Mouse (Mus musculus) embryonic facial prominence, embryonic 12.5 days (tissue): ENCODE results near the gene Mpp2. TPM values are rescaled to one million over a fixed set of nuclear protein-coding genes. Genes with fewer than 3 reads are reported as not detected.
A peak's percentile ranks its signal among the peaks of the same experiment; 100 is the strongest.

ENCODE experiments used
- ATAC-seq: fragments of 200-750 bp; cut with Nextera tagmentation; 2 replicates; pipeline ENCODE4 v1.8.0; 2017; ENCODE audit not compliant: insufficient number of reproducible peaks, insufficient read depth, low FRiP score, low TSS enrichment
- H3K27ac ChIP-seq: fragments of 300-500 bp; sonication (generic); 2 replicates; pipeline ENCODE4 v1.5.1; 2016; ENCODE audit warnings: mild to moderate bottlenecking
- H3K27me3 ChIP-seq: fragments of 300-500 bp; sonication (generic); 2 replicates; pipeline ENCODE4 v1.6.1; 2016; ENCODE audit warnings: mild to moderate bottlenecking, moderate library complexity
- H3K36me3 ChIP-seq: fragments of 300-500 bp; sonication (generic); 2 replicates; pipeline ENCODE4 v1.6.1; 2016; ENCODE audit warnings: mild to moderate bottlenecking
- H3K4me1 ChIP-seq: fragments of 300-500 bp; sonication (generic); 2 replicates; pipeline ENCODE4 v1.6.1; 2016
- H3K4me2 ChIP-seq: fragments of 300-500 bp; sonication (generic); replicated peaks from 2 replicates; pipeline ENCODE4 v1.6.1; 2016; ENCODE audit warnings: mild to moderate bottlenecking, moderate library complexity
- H3K4me3 ChIP-seq: fragments of 300-500 bp; sonication (generic); 2 replicates; pipeline ENCODE4 v1.5.1; 2016; ENCODE audit warnings: mild to moderate bottlenecking
- H3K9ac ChIP-seq: fragments of 300-500 bp; sonication (generic); 2 replicates; pipeline ENCODE4 v1.6.1; 2016; ENCODE audit warnings: mild to moderate bottlenecking, moderate library complexity
- H3K9me3 ChIP-seq: fragments of 300-500 bp; sonication (generic); 2 replicates; pipeline ENCODE4 v1.6.1; 2016; ENCODE audit warnings: mild to moderate bottlenecking, moderate library complexity
- WGBS: fragments of 180-500 bp; shearing (Covaris S2); methylation state at CpG from one replicate; pipeline ENCODE4 v1.1.7; 2016; 5-methylcytosine and 5-hydroxymethylcytosine counted together
- polyA plus RNA-seq: library from polyadenylated mRNA; unstranded; fragments of >200 nt; fragmentation: Nextera tagmentation; extraction: Ambion mirVana; gene quantifications from 2 replicates; pipeline ENCODE4 v1.2.1, GENCODE M21; 2016

Gene Mpp2
- polyA plus RNA-seq, 1 experiment from 2014 or later, result 12.8 TPM

DNA sequence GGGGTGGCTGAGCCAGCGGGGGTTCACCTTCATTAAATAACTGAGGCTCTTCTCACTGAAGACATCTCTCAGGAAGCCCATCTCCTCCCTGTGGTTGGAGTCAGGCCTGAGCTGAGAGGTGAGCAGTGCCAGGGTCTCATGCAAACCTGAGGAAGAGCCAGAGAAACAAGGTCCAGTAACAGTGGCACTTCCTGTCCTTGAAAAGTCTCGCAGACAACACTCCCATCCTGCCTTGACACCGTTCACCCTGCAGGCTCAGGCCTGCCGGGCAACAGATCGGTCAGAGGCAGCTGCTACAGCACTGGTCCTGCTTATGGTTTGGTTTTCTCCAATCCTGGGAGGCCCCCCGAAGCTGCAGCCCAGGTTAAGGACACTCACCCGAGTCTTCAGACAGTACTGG is 63.0 kb downstream of the Mpp2 start:
- Histone ChIP-seq H3K4me3 (no peak overlapping the region), H3K27me3 (peaks cover 9% of the 10 kb centered on the region; the same call in 1 of the 2 replicates), H3K9me3 (no peaks in the 10 kb centered on the region), H3K4me1 (peaks cover 16% of the 10 kb centered on the region; the same call in 1 of the 2 replicates), H3K36me3 (peaks cover 2% of the 10 kb centered on the region; the same call in 1 of the 2 replicates), H3K27ac (no peak overlapping the region), H3K4me2 (peak overlapping the region; percentile 92), H3K9ac (no peak overlapping the region)
- 33% methylated on average over 7 of the region's 7 CpGs for WGBS
- ATAC-seq, result no peak

DNA sequence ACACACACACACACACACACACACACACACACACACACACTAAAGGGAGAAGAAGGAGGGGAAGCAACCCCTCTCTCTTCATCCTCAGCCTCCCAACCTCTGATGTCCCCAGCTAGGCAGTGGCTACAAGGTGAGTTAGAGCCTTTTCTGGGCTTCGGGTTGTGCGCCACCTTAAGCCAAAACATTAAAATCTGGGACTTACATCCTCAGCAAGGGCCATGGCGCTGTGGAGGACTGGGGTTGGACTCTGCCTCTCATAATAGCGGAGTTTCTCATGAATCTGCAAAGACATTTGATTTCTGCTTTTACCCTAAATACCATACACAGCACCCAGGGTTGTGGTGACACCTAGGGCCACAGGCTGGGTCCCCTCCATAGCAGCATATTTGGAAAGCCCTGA is 63.4 kb downstream of the Mpp2 start:
- no peak for ATAC-seq
- Histone ChIP-seq H3K4me2 (no peak overlapping the region), H3K4me1 (peaks cover 16% of the 10 kb centered on the region; the same call in 1 of the 2 replicates), H3K4me3 (no peak overlapping the region), H3K9me3 (no peaks in the 10 kb centered on the region), H3K27ac (no peak overlapping the region), H3K36me3 (peaks cover 2% of the 10 kb centered on the region; the same call in 1 of the 2 replicates), H3K27me3 (peaks cover 9% of the 10 kb centered on the region; the same call in 1 of the 2 replicates), H3K9ac (no peak overlapping the region)
- WGBS, result 78% methylated on average over 4 of the region's 4 CpGs

DNA sequence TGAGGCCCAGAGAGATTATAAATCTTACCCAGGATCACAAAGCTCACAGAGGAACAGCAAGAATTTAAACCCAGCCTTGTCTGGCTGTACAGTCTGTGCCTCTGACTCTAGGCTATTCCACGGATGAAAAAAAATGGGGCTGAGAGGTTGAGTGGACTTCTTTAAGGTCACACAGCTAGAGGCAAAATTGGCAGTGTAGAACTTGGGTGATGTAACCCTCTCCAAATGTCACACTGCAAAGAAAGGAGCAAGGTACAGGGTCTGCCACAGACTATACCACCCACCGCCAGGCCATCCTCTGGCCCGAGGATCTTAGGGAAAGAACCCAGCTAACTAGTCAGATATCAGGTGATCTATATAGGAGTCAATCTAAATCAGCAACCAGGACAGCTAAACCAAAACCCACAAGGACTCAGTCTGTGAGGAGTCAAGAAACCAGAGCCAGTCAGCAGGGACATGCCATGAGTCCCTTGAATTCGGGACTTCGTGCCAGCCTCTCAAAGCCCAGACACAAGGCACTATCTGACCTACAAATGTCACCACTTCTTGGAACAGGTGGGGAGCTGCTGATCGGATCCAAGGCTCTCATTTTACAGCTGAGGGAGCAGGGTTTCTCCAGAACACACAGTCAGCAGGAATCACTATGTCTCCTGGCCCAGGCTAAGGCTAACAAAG is 64.1 kb downstream of the Mpp2 start:
- H3K27ac ChIP-seq, result no peak overlapping the region
- no peak overlapping the region for H3K4me2 ChIP-seq
- WGBS, result 86% methylated on average over 6 of the region's 6 CpGs
- peaks cover 9% of the 10 kb centered on the region; the same call in 1 of the 2 replicates for H3K27me3 ChIP-seq
- peaks cover 2% of the 10 kb centered on the region; the same call in 1 of the 2 replicates for H3K36me3 ChIP-seq
- H3K9me3 ChIP-seq, result no peaks in the 10 kb centered on the region
- H3K4me1 ChIP-seq, result peaks cover 16% of the 10 kb centered on the region; the same call in 1 of the 2 replicates
- H3K4me3 ChIP-seq, result no peak overlapping the region
- ATAC-seq, result no peak
- no peak overlapping the region for H3K9ac ChIP-seq

DNA sequence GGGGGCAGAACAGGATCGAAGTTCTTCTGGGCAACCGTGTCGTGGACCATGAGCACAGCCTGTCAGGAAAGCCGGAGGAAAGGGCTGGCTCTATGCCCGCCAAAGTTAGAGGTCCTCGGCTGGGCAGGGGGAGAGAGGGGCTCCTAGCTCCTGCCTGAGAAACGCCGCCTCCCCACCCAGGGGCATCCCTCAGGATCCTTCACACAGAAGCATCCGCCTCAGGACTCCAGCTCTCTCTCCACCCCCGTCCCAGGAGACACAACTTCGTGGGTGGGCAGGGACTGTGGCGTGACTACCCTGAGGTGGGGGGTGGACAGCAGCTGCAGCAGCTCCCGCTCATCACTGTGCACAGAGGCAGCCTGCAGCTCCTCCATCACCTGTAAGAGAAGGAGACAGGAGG is 64.9 kb downstream of the Mpp2 start:
- no peaks in the 10 kb centered on the region for H3K9me3 ChIP-seq
- H3K4me2 ChIP-seq, result no peak overlapping the region
- no peak overlapping the region for H3K27ac ChIP-seq
- H3K9ac ChIP-seq, result no peak overlapping the region
- peaks cover 2% of the 10 kb centered on the region; the same call in 1 of the 2 replicates for H3K36me3 ChIP-seq
- no peak overlapping the region for H3K4me3 ChIP-seq
- peaks cover 16% of the 10 kb centered on the region; the same call in 1 of the 2 replicates for H3K4me1 ChIP-seq
- no peak for ATAC-seq
- 81% methylated on average over 13 of the region's 13 CpGs for WGBS
- H3K27me3 ChIP-seq, result peaks cover 9% of the 10 kb centered on the region; the same call in 1 of the 2 replicates

DNA sequence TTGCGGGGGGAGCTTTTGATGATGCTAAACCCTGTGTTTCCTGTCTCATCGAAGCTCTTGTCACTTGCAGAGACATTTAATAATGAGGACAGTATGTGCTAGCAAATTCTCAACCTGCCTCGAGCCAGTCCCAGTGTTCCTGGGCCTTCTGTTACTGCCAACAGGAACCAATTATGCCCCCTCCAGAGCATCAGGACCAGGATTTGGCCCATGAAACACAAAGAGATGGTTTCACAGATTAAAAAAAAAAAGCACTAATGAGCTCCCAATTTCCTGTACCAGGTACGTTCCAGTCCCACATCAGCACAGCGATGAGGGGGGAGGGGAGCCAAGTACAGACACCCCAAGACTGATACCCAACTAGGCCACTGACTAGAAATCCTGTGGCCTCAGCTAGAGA is 67.1 kb downstream of the Mpp2 start:
- Histone ChIP-seq H3K9me3 (no peaks in the 10 kb centered on the region), H3K4me3 (no peak overlapping the region), H3K36me3 (peaks cover 18% of the 10 kb centered on the region; the same call in 1 of the 2 replicates), H3K27ac (no peak overlapping the region), H3K9ac (no peak overlapping the region), H3K4me2 (no peak overlapping the region), H3K4me1 (peaks cover 11% of the 10 kb centered on the region; the same call in 1 of the 2 replicates), H3K27me3 (peaks cover 9% of the 10 kb centered on the region; the same call in 1 of the 2 replicates)
- no peak for ATAC-seq
- 57% methylated on average over 5 of the region's 5 CpGs for WGBS

DNA sequence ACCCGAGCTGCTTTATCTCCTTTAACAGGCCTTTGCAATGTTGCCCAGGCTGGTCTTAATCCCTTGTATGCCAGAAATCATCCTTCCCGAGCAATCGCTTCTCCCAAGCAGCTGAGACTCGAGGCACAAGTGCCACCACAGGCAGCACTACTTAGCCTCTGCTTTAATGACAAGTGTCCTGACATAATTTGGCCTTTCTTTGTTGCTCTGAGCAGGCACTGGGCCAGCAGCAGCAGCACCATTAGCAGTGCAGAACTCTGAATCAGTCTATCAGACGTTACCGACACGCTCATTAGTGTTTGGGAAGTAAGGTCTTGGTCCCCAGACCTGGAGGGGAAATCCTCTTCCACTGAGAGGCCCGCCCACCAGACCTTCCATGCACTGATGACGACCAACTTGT is 68.6 kb downstream of the Mpp2 start:
- no peaks in the 10 kb centered on the region for H3K9me3 ChIP-seq
- H3K4me1 ChIP-seq, result 0 out of 2 replicates have a peak, but pooled peaks cover 2% of the 10 kb centered on the region
- H3K27ac ChIP-seq, result no peak overlapping the region
- WGBS, result 69% methylated on average over 9 of the region's 9 CpGs
- H3K36me3 ChIP-seq, result peaks cover 18% of the 10 kb centered on the region; the same call in 1 of the 2 replicates
- no peak for ATAC-seq
- H3K4me2 ChIP-seq, result no peak overlapping the region
- H3K4me3 ChIP-seq, result no peak overlapping the region
- no peaks in the 10 kb centered on the region for H3K27me3 ChIP-seq
- H3K9ac ChIP-seq, result no peak overlapping the region

DNA sequence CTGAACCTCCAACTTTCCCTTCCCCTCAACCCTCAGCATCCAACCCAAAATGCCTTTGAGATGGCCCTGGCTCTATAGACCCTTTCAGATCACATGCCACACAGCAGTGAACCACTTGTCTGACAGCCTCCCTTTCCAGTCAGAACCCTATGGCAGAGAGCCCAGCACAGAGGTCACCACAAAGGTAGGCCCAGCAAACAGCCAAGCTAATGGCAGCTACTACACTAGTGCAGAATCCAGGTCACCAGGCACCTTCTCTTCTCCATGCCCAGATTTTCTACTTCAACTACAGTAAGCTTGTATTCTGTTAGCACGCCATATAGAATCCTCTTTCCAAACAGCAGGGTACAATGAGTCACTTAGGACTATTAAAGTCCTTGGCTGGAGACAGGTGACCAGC is 72.2 kb downstream of the Mpp2 start:
- Histone ChIP-seq H3K9ac (no peak overlapping the region), H3K36me3 (peaks cover 15% of the 10 kb centered on the region; the same call in 1 of the 2 replicates), H3K4me3 (no peak overlapping the region), H3K4me1 (no peaks in the 10 kb centered on the region), H3K4me2 (no peak overlapping the region), H3K9me3 (no peaks in the 10 kb centered on the region), H3K27me3 (no peaks in the 10 kb centered on the region), H3K27ac (no peak overlapping the region)
- ATAC-seq, result no peak
- 94% methylated on average over 1 of the region's 1 CpGs for WGBS

DNA sequence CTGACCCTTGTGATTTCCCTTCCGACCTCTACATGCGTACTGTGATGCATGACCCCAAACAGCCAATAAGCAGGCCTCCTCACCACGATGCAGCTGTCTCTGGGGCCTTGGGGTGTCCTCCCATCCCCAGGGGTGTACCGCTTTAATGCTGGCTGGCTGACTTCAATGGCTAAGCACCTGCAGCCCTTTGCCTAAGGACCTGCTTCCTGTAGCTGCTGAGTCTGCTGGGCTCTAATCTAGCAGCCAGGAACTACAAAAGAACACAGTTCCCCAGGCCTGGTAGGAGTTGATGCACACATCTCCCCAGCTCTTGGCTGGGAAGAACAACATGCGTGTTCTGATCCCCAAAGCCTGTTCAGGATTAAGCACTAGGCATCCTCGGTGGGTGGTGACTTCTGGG is 72.8 kb downstream of the Mpp2 start:
- Histone ChIP-seq H3K36me3 (peaks cover 20% of the 10 kb centered on the region; the same call in 1 of the 2 replicates), H3K27me3 (no peaks in the 10 kb centered on the region), H3K4me1 (no peaks in the 10 kb centered on the region), H3K9ac (no peak overlapping the region), H3K4me3 (no peak overlapping the region), H3K27ac (no peak overlapping the region), H3K4me2 (no peak overlapping the region), H3K9me3 (no peaks in the 10 kb centered on the region)
- ATAC-seq, result no peak
- WGBS, result 60% methylated on average over 6 of the region's 6 CpGs

DNA sequence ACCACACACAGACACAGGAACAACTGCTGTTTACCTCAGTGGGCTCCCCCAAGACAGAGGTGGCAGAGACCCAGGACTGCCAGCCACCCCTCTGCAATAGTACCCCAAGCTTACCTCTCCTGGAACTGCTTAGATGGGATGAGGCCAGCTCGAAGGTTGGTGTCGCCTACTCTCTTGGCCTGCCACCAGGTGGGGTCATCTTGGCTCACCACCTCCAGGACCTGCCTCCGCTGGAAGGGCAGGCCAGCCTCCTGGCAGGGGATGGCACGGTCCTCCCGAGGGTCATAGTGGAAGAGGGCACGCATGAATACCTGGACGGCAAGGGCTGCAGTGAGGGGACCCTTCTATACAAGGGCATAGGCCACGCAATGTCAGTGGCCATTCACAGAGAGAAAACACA is 75.1 kb downstream of the Mpp2 start:
- H3K9me3 ChIP-seq, result no peaks in the 10 kb centered on the region
- 86% methylated on average over 8 of the region's 8 CpGs for WGBS
- no peak overlapping the region for H3K27ac ChIP-seq
- H3K9ac ChIP-seq, result no peak overlapping the region
- H3K4me1 ChIP-seq, result no peaks in the 10 kb centered on the region
- peaks cover 23% of the 10 kb centered on the region for H3K36me3 ChIP-seq
- no peak for ATAC-seq
- no peaks in the 10 kb centered on the region for H3K27me3 ChIP-seq
- H3K4me3 ChIP-seq, result no peak overlapping the region
- no peak overlapping the region for H3K4me2 ChIP-seq

DNA sequence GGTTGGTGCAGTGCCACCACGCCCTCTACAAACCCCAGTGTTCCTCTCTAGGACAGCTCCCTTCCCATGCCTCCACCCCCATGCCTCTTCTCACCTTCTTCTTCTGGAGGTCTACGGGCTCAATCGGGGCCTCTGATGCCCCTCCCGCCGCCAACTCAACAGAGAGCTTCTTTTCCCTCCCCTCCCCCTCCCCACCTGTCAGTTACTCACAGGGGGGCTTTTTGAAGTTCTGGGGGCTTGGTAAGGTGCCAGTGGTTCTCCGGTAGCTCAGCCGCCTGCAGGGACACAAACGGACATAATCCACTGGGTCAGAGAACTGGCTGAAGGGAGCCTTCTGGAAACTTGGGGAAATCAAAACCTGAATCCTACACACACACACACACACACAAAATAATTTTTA is 76.8 kb downstream of the Mpp2 start:
- ATAC-seq, result no peak
- Histone ChIP-seq H3K9ac (no peak overlapping the region), H3K27me3 (no peaks in the 10 kb centered on the region), H3K4me3 (no peak overlapping the region), H3K4me2 (no peak overlapping the region), H3K4me1 (no peaks in the 10 kb centered on the region), H3K36me3 (peaks cover 20% of the 10 kb centered on the region), H3K9me3 (no peaks in the 10 kb centered on the region), H3K27ac (no peak overlapping the region)
- WGBS, result 80% methylated on average over 8 of the region's 8 CpGs

DNA sequence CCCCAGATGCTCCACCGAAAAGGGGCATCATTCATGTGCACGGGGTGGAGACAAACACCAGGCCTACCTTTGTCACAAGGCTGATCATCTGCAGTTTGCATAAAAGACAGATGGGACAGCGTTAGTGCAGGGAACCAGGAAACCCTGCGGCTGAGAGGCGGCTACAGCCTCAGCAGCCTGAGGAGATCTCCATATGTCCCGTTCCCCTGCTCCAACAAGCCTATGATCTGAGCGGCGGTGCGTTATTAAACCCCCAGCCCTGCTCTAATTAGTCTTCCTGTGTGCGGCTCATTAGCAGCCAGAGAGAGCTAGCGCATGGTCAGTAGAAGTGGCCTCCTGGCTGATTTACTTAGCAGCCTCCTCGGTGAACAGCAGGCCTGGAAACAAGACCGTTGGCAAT is 78.2 kb downstream of the Mpp2 start:
- H3K4me3 ChIP-seq, result no peak overlapping the region
- no peak; the same call in 1 of the 2 replicates for ATAC-seq
- no peak overlapping the region for H3K9ac ChIP-seq
- 0 out of 2 replicates have a peak overlapping the region, but pooled peaks have one; percentile 14 for H3K27ac ChIP-seq
- H3K4me1 ChIP-seq, result no peaks in the 10 kb centered on the region
- H3K9me3 ChIP-seq, result no peaks in the 10 kb centered on the region
- WGBS, result 69% methylated on average over 13 of the region's 13 CpGs
- peaks cover 19% of the 10 kb centered on the region for H3K36me3 ChIP-seq
- no peaks in the 10 kb centered on the region for H3K27me3 ChIP-seq
- H3K4me2 ChIP-seq, result no peak overlapping the region

DNA sequence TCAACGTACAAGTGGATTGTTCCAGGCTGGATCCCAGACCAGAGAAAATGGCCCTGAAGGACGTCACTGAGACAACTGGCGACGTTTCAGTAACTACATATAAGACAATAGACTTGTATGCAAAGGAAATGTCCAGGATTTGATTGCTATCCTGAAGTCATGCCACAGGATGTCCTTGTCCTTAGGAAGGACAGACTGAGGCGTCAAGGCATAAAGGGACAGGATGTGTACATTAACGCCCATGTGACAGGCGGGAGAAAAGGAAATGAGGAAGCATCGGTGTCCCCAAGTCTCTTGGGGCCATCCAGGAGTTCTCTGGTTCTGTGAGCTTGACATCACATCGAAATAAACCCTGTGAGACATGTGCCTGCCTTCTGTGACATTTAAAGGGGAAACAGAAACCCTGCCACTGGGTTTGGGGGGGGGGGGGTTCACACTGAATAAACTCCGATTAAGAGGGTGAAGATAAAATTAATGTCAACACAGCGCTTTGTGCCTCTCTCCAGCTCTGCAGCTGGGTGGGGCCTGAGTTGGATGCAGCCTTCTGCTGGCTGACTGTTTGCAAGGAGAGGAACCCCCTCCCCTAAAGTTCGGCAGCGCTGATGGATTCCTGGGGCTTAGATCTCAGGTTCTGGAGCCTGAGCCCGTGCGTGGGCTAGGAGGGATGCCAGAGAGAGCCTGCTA is 79.2 kb downstream of the Mpp2 start:
- no peak overlapping the region for H3K4me3 ChIP-seq
- H3K4me2 ChIP-seq, result no peak overlapping the region
- H3K9ac ChIP-seq, result no peak overlapping the region
- H3K9me3 ChIP-seq, result no peaks in the 10 kb centered on the region
- no peaks in the 10 kb centered on the region for H3K27me3 ChIP-seq
- no peak overlapping the region for H3K27ac ChIP-seq
- 81% methylated on average over 15 of the region's 15 CpGs for WGBS
- ATAC-seq, result no peak
- no peaks in the 10 kb centered on the region for H3K4me1 ChIP-seq
- peaks cover 26% of the 10 kb centered on the region for H3K36me3 ChIP-seq
